Mouse (Mus musculus) cerebellum, adult 2 months (tissue): Measurements from ENCODE around the gene AI837181.

Experiments
- CTCF ChIP-seq: fragments of 200-500 bp; IDR thresholded peaks from 2 replicates; pipeline ENCODE4 v1.5.1; 2011; ENCODE audit warnings: low read depth, mild to moderate bottlenecking, control low read depth, low read length, moderate library complexity, borderline replicate concordance; ENCODE audit not compliant: insufficient read depth
- POLR2A ChIP-seq: fragments of 200-500 bp; IDR thresholded peaks from 2 replicates; pipeline ENCODE4 v1.6.1; 2011; ENCODE audit warnings: low read length, control low read depth, borderline replicate concordance; ENCODE audit not compliant: insufficient read depth

GRCm38 (mm10) chr19:5444371-5444908, 19.5 kb downstream of the AI837181 start:
- no peak for TF ChIP-seq CTCF
- TF ChIP-seq POLR2A, result no peak
